Mouse (Mus musculus) G1E (cell line): Measurements from ENCODE around the gene Slc6a1. TPM values are rescaled to one million over a fixed set of nuclear protein-coding genes. Genes with fewer than 3 reads are reported as not detected.

Experiments
- ATAC-seq: 2 replicates; pipeline ENCODE4 v1.8.0; 2016; ENCODE audit warnings: mild to moderate bottlenecking; ENCODE audit not compliant: insufficient number of reproducible peaks, poor library complexity, low FRiP score, severe bottlenecking; ENCODE audit errors: extremely low read depth
- DNase-seq: peaks from one replicate; pipeline ENCODE4 v3.0.0; 2012; ENCODE audit warnings: low spot score
- H3K27me3 ChIP-seq: 2 replicates; pipeline ENCODE4 v1.6.1; 2012; ENCODE audit warnings: mild to moderate bottlenecking, low read length, inconsistent platforms; ENCODE audit not compliant: insufficient read depth
- H3K36me3 ChIP-seq: replicated peaks from 2 replicates; pipeline ENCODE3; 2012; ENCODE audit warnings: mild to moderate bottlenecking, inconsistent platforms
- H3K4me1 ChIP-seq: 2 replicates; pipeline ENCODE4 v1.6.1; 2012; ENCODE audit warnings: low read depth, low read length, inconsistent platforms, mixed read lengths; ENCODE audit not compliant: insufficient read depth
- H3K4me3 ChIP-seq: 2 replicates; pipeline ENCODE4 v1.5.1; 2012; ENCODE audit warnings: low read depth, mild to moderate bottlenecking, inconsistent platforms, low read length, moderate library complexity, mixed read lengths
- H3K9me3 ChIP-seq: replicated peaks from 2 replicates; pipeline ENCODE4 v1.6.1; 2012; ENCODE audit warnings: inconsistent platforms
- CTCF ChIP-seq: IDR thresholded peaks from 2 replicates; pipeline ENCODE4 v1.5.1; 2012; ENCODE audit warnings: low read depth, low read length, inconsistent platforms, mixed read lengths
- GATA1 ChIP-seq: IDR thresholded peaks from 2 replicates; pipeline ENCODE4 v1.6.1; 2012; ENCODE audit warnings: borderline replicate concordance, low read length, inconsistent platforms, mixed read lengths
- GATA2 ChIP-seq: IDR thresholded peaks from 2 replicates; pipeline ENCODE4 v1.6.1; 2012; ENCODE audit warnings: low read depth, low read length, inconsistent platforms, borderline replicate concordance
- POLR2AphosphoS5 ChIP-seq: IDR thresholded peaks from 2 replicates; pipeline ENCODE4 v1.6.1; 2012; ENCODE audit warnings: low read depth, low read length, inconsistent platforms; ENCODE audit not compliant: insufficient replicate concordance
- TAL1 ChIP-seq: conservative IDR thresholded peaks from 2 replicates; pipeline ENCODE4 v1.6.1; 2012; ENCODE audit warnings: low read depth, low read length, inconsistent platforms, mixed read lengths
- polyA plus RNA-seq: library from polyadenylated mRNA; stranded (reverse); fragments of >175 nt; gene quantifications from 2 replicates; pipeline ENCODE4 v1.2.3, GENCODE M21; 2012
- total RNA-seq, 2 experiments: library from RNA; stranded (forward) in 1 of 2; stranded (reverse) in 1 of 2; fragments of 200-1000 nt in 1 of 2; fragments of >200 nt in 1 of 2; fragmentation: Nextera tagmentation in 1 of 2; gene quantifications; 2 replicates each; pipeline ENCODE4 v1.2.3; 2014 to 2017

The Slc6a1 gene
- total and polyA plus RNA-seq, 3 experiments, result 0.27 TPM; not detected in 2

GRCm38 (mm10) chr6:114362355-114362754 is 79.9 kb downstream of the Slc6a1 start:
- no peaks in the 10 kb centered on the region for H3K36me3 ChIP-seq
- ATAC-seq (no peak), DNase-seq (no peak)
- H3K27me3 ChIP-seq, result no peaks in the 10 kb centered on the region
- H3K4me3 ChIP-seq, result no peak overlapping the region
- H3K9me3 ChIP-seq, result peaks cover 78% of the 10 kb centered on the region
- no peak for TF ChIP-seq GATA2
- TF ChIP-seq CTCF, result no peak
- TF ChIP-seq POLR2AphosphoS5, result no peak
- no peaks in the 10 kb centered on the region for H3K4me1 ChIP-seq

GRCm38 (mm10) chr6:114363740-114364139 is 81.3 kb downstream of the Slc6a1 start:
- TF ChIP-seq GATA1 (no peak), TAL1 (no peak), CTCF (no peak), POLR2AphosphoS5 (no peak), GATA2 (no peak)
- no peaks in the 10 kb centered on the region for H3K27me3 ChIP-seq
- H3K36me3 ChIP-seq, result no peaks in the 10 kb centered on the region
- H3K4me3 ChIP-seq, result no peak overlapping the region
- DNase-seq (no peak), ATAC-seq (no peak)
- no peaks in the 10 kb centered on the region for H3K4me1 ChIP-seq
- peaks cover 74% of the 10 kb centered on the region for H3K9me3 ChIP-seq

GRCm38 (mm10) chr6:114364734-114365133 is 82.3 kb downstream of the Slc6a1 start:
- Histone ChIP-seq H3K36me3 (no peaks in the 10 kb centered on the region), H3K9me3 (peaks cover 71% of the 10 kb centered on the region), H3K4me1 (no peaks in the 10 kb centered on the region), H3K4me3 (no peak overlapping the region), H3K27me3 (no peaks in the 10 kb centered on the region)
- no peak for ATAC-seq
- TF ChIP-seq POLR2AphosphoS5 (no peak), CTCF (no peak), GATA1 (no peak), TAL1 (no peak), GATA2 (no peak)
- DNase-seq, result no peak

- H3K36me3 ChIP-seq, result no peaks in the 10 kb centered on the region
- peaks cover 68% of the 10 kb centered on the region for H3K9me3 ChIP-seq
- TF ChIP-seq GATA1 (no peak), TAL1 (no peak)
- DNase-seq (no peak), ATAC-seq (no peak)
- no peak overlapping the region for H3K4me3 ChIP-seq
- H3K27me3 ChIP-seq, result no peaks in the 10 kb centered on the region
- no peaks in the 10 kb centered on the region for H3K4me1 ChIP-seq
These were observed 83.8 kb downstream of the Slc6a1 start for GRCm38 (mm10) chr6:114366191-114366590.

Other genes starting within 250 kb of the Slc6a1 start
- gene Atp2b2, start 240.0 kb upstream of the Slc6a1 start, total RNA-seq (2014; fragmentation: Nextera tagmentation), result not detected in 2 replicates
- gene Atp2b2, start 240.0 kb upstream of the Slc6a1 start, total RNA-seq (2017), result under 0.01 and 0.22 TPM in 2 replicates
- not detected in 2 replicates for gene Atp2b2, start 240.0 kb upstream of the Slc6a1 start, polyA plus RNA-seq
- gene Slc6a11, start 151.4 kb upstream of the Slc6a1 start, total RNA-seq (2014; fragmentation: Nextera tagmentation), result not detected in 2 replicates
- 0.06 and 0.38 TPM in 2 replicates for gene Slc6a11, start 151.4 kb upstream of the Slc6a1 start, total RNA-seq (2017)
- gene Slc6a11, start 151.4 kb upstream of the Slc6a1 start, polyA plus RNA-seq, result not detected in 2 replicates
- gene Hrh1, start 115.3 kb downstream of the Slc6a1 start, total RNA-seq (2014; fragmentation: Nextera tagmentation), result not detected in 2 replicates
- 0.11 TPM in 1 of 2 replicates, not detected in the other for gene Hrh1, start 115.3 kb downstream of the Slc6a1 start, total RNA-seq (2017)
- gene Hrh1, start 115.3 kb downstream of the Slc6a1 start, polyA plus RNA-seq, result not detected in 2 replicates